Mouse (Mus musculus): Measurements from ENCODE around the gene Mef2d.

- TF ChIP-seq GATA1 (IDR thresholded peaks at IDR 0.05; ENCODE audit: borderline replicate concordance, low read length): no peak
- TF ChIP-seq FLI1 (IDR thresholded peaks at IDR 0.05; ENCODE audit: low read length): no peak
These were observed 1.8 kb upstream of the Mef2d start for GRCm38 (mm10) chr3:88140178-88140902.
